Mouse (Mus musculus): Measurements from ENCODE around the gene Kdelc1.

Gene Kdelc1

GRCm38 (mm10) chr1:44118239-44119054, at the start of gene Kdelc1, which contains the start of gene Bivm:
Kdelc1 (minus strand) TSS chr1:44118808.
Bivm (plus strand) TSS chr1:44118957.
- DNase-seq (ENCODE audit: low spot score in 2 of 2): peak; percentile 87 to 93

GRCm38 (mm10) chr1:44167859-44168383, 49.3 kb upstream of the Kdelc1 start:
- DNase-seq (ENCODE audit: low spot score in 2 of 2): no peak

- DNase-seq (ENCODE audit: low spot score in 2 of 2): no peak
Observed at GRCm38 (mm10) chr1:44162389-44162788, 43.8 kb upstream of the Kdelc1 start.

GRCm38 (mm10) chr1:44161818-44162217, 43.2 kb upstream of the Kdelc1 start:
- no peak for DNase-seq (ENCODE audit: low spot score in 2 of 2)

- DNase-seq (ENCODE audit: low spot score in 2 of 2): no peak
Observed at GRCm38 (mm10) chr1:44158317-44158716, 39.7 kb upstream of the Kdelc1 start.

GRCm38 (mm10) chr1:44155287-44155686, 36.7 kb upstream of the Kdelc1 start:
- no peak for DNase-seq (ENCODE audit: low spot score in 2 of 2)

GRCm38 (mm10) chr1:44148706-44149105, 30.1 kb upstream of the Kdelc1 start:
- DNase-seq (ENCODE audit: low spot score in 2 of 2): no peak

- peak; percentile 80 to 85 for DNase-seq (ENCODE audit: low spot score in 2 of 2)
Observed at GRCm38 (mm10) chr1:44147563-44148381, 29.2 kb upstream of the Kdelc1 start, which contains the start of gene Ercc5. Ercc5 (plus strand) TSS chr1:44147744.

GRCm38 (mm10) chr1:44142747-44143146, 24.1 kb upstream of the Kdelc1 start:
- no peak for DNase-seq (ENCODE audit: low spot score in 2 of 2)

- no peak for DNase-seq (ENCODE audit: low spot score in 2 of 2)
Observed at GRCm38 (mm10) chr1:44140232-44140631, 21.6 kb upstream of the Kdelc1 start.

GRCm38 (mm10) chr1:44129929-44130581, 11.4 kb upstream of the Kdelc1 start:
- DNase-seq (ENCODE audit: low spot score in 2 of 2): no peak

- DNase-seq (ENCODE audit: low spot score in 2 of 2): no peak
Observed at GRCm38 (mm10) chr1:44125590-44125989, 7.0 kb upstream of the Kdelc1 start.

- DNase-seq (ENCODE audit: low spot score in 2 of 2): no peak
Observed at GRCm38 (mm10) chr1:44122256-44122655, 3.6 kb upstream of the Kdelc1 start.

- DNase-seq (ENCODE audit: low spot score in 2 of 2): no peak
Observed at GRCm38 (mm10) chr1:44120074-44120406, 1.4 kb upstream of the Kdelc1 start.

- peak; percentile 75 to 76 for DNase-seq (ENCODE audit: low spot score in 2 of 2)
Observed at GRCm38 (mm10) chr1:44119201-44120073, 829 bp upstream of the Kdelc1 start.

- DNase-seq (ENCODE audit: low spot score in 2 of 2): no peak
Observed at GRCm38 (mm10) chr1:44117571-44117970, 1.0 kb downstream of the Kdelc1 start.

GRCm38 (mm10) chr1:44102939-44103338, 15.7 kb downstream of the Kdelc1 start:
- no peak for DNase-seq (ENCODE audit: low spot score in 2 of 2)

GRCm38 (mm10) chr1:44102259-44102717, 16.3 kb downstream of the Kdelc1 start, which contains the start of gene Tex30:
Tex30 (minus strand) TSS chr1:44102441.
- peak; percentile 87 to 91 for DNase-seq (ENCODE audit: low spot score in 2 of 2)

GRCm38 (mm10) chr1:44101448-44102225, 17.0 kb downstream of the Kdelc1 start:
- DNase-seq (ENCODE audit: low spot score in 2 of 2): peak; percentile 17 to 24

- peak in 1 of 2 experiments; percentile 25 for DNase-seq (ENCODE audit: low spot score in 2 of 2)
Observed at GRCm38 (mm10) chr1:44064625-44065024, 54.0 kb downstream of the Kdelc1 start.
